Mouse (Mus musculus): ENCODE measurements around the gene Kif22.

- TF ChIP-seq CTCF (conservative IDR thresholded peaks at IDR 0.05; ENCODE audit: insufficient read depth, insufficient read length, low read depth, low read length), result no peak
- TF ChIP-seq POLR2A (IDR thresholded peaks at IDR 0.05; ENCODE audit: low read depth, low read length), result no peak
Measured at GRCm38 (mm10) chr7:126981601-126982000, 60.7 kb downstream of the Kif22 start.
